Mouse (Mus musculus) brain, embryonic 14.5 days (tissue): Measurements from ENCODE around the gene Pcp4l1.
"Not testable (repeated sequence)": the region's sequence is repeated elsewhere in the genome, so short reads cannot be mapped to it uniquely, and the experiment has no call there.

Experiments used
- CTCF ChIP-seq: fragments of 200-500 bp; IDR thresholded peaks from 2 replicates; pipeline ENCODE4 v1.5.1; 2012; ENCODE audit warnings: inconsistent platforms, mild to moderate bottlenecking, moderate library complexity, borderline replicate concordance; ENCODE audit not compliant: insufficient read depth, insufficient read length; ENCODE audit errors: extremely low read depth
- POLR2A ChIP-seq: fragments of 200-500 bp; IDR thresholded peaks from 2 replicates; pipeline ENCODE4 v1.6.1; 2012; ENCODE audit warnings: mild to moderate bottlenecking, inconsistent platforms, borderline replicate concordance; ENCODE audit not compliant: poor library complexity, insufficient read depth, insufficient read length, severe bottlenecking; ENCODE audit errors: extremely low read depth

- TF ChIP-seq CTCF, POLR2A: not testable (repeated sequence)
Observed at GRCm38 (mm10) chr1:171142981-171143380, 53.1 kb downstream of the Pcp4l1 start.
